Mouse (Mus musculus) brain, embryonic 14.5 days (tissue): ENCODE results near the gene Olfr31.

Experiments used
- CTCF ChIP-seq: fragments of 200-500 bp; IDR thresholded peaks from 2 replicates; pipeline ENCODE4 v1.5.1; 2012; ENCODE audit warnings: inconsistent platforms, mild to moderate bottlenecking, moderate library complexity, borderline replicate concordance; ENCODE audit not compliant: insufficient read depth, insufficient read length; ENCODE audit errors: extremely low read depth
- POLR2A ChIP-seq: fragments of 200-500 bp; IDR thresholded peaks from 2 replicates; pipeline ENCODE4 v1.6.1; 2012; ENCODE audit warnings: mild to moderate bottlenecking, inconsistent platforms, borderline replicate concordance; ENCODE audit not compliant: poor library complexity, insufficient read depth, insufficient read length, severe bottlenecking; ENCODE audit errors: extremely low read depth

- no peak for TF ChIP-seq POLR2A
- no peak for TF ChIP-seq CTCF
Observed at GRCm38 (mm10) chr14:14348674-14349401, 26.2 kb downstream of the Olfr31 start.
